Mouse (Mus musculus): ENCODE measurements around the gene Dync1i1. TPM values are rescaled to one million over a fixed set of nuclear protein-coding genes. Genes with fewer than 3 reads are reported as not detected.

Dync1i1 gene
- polyA plus RNA-seq, 1 experiment from 2014 or later, result 46.2 TPM

GRCm38 (mm10) chr6:5991243-5991642 lies 265.8 kb downstream of the Dync1i1 start:
- Histone ChIP-seq H3K4me2 (no peak overlapping the region), H3K4me1 (peaks cover 13% of the 10 kb centered on the region; the same call in 1 of the 2 replicates), H3K27ac (replicated peaks) (peak overlapping the region; percentile 48; the same call in 1 of the 2 replicates), H3K36me3 (no peaks in the 10 kb centered on the region), H3K4me3 (replicated peaks) (no peak overlapping the region), H3K27me3 (replicated peaks) (no peaks in the 10 kb centered on the region; the same call in 1 of the 2 replicates), H3K9ac (replicated peaks) (no peak overlapping the region), H3K9me3 (replicated peaks) (no peaks in the 10 kb centered on the region)
- no peak for ATAC-seq (ENCODE audit: low FRiP score)
- 61% methylated on average over 6 of the region's 6 CpGs for WGBS

GRCm38 (mm10) chr6:5991817-5992755 lies 266.6 kb downstream of the Dync1i1 start:
- Histone ChIP-seq H3K27ac (replicated peaks) (peak overlapping the region; percentile 48; the same call in 1 of the 2 replicates), H3K4me3 (replicated peaks) (no peak overlapping the region), H3K9ac (replicated peaks) (no peak overlapping the region)

GRCm38 (mm10) chr6:5993056-5993455 lies 267.6 kb downstream of the Dync1i1 start:
- Histone ChIP-seq H3K4me3 (replicated peaks) (no peak overlapping the region), H3K4me2 (no peak overlapping the region), H3K36me3 (no peaks in the 10 kb centered on the region), H3K9me3 (replicated peaks) (no peaks in the 10 kb centered on the region), H3K27me3 (replicated peaks) (no peaks in the 10 kb centered on the region; the same call in 1 of the 2 replicates), H3K9ac (replicated peaks) (no peak overlapping the region), H3K27ac (replicated peaks) (no peak overlapping the region), H3K4me1 (peaks cover 13% of the 10 kb centered on the region; the same call in 1 of the 2 replicates)
- no peak for ATAC-seq (ENCODE audit: low FRiP score)
- 47% methylated on average over 7 of the region's 7 CpGs for WGBS

More at GRCm38 (mm10) chr6:5991817-5992755, 266.6 kb downstream of the Dync1i1 start:
- WGBS, result 44% methylated on average over 25 of the region's 25 CpGs
- H3K4me2 ChIP-seq, result peak overlapping the region; percentile 41
- H3K9me3 ChIP-seq (replicated peaks), result no peaks in the 10 kb centered on the region
- peak; percentile 76 for ATAC-seq (ENCODE audit: low FRiP score)
- peaks cover 13% of the 10 kb centered on the region; the same call in 1 of the 2 replicates for H3K4me1 ChIP-seq
- no peaks in the 10 kb centered on the region; the same call in 1 of the 2 replicates for H3K27me3 ChIP-seq (replicated peaks)
- no peaks in the 10 kb centered on the region for H3K36me3 ChIP-seq

GRCm38 (mm10) chr6:5997535-5997934 lies 272.1 kb downstream of the Dync1i1 start:
- Histone ChIP-seq H3K27me3 (replicated peaks) (no peaks in the 10 kb centered on the region; the same call in 1 of the 2 replicates), H3K9me3 (replicated peaks) (no peaks in the 10 kb centered on the region), H3K4me2 (no peak overlapping the region), H3K36me3 (no peaks in the 10 kb centered on the region), H3K9ac (replicated peaks) (no peak overlapping the region), H3K4me3 (replicated peaks) (no peak overlapping the region), H3K4me1 (peaks cover 4% of the 10 kb centered on the region; the same call in 1 of the 2 replicates), H3K27ac (replicated peaks) (no peak overlapping the region)
- ATAC-seq (ENCODE audit: low FRiP score), result no peak
- 42% methylated on average over 6 of the region's 6 CpGs for WGBS

- H3K4me1 ChIP-seq, result peaks cover 6% of the 10 kb centered on the region; the same call in 1 of the 2 replicates
- H3K9ac ChIP-seq (replicated peaks), result no peak overlapping the region
- no peak overlapping the region for H3K27ac ChIP-seq (replicated peaks)
- H3K4me3 ChIP-seq (replicated peaks), result no peak overlapping the region
- H3K36me3 ChIP-seq, result no peaks in the 10 kb centered on the region
- H3K4me2 ChIP-seq, result no peak overlapping the region
- no peaks in the 10 kb centered on the region for H3K9me3 ChIP-seq (replicated peaks)
- no peak for ATAC-seq (ENCODE audit: low FRiP score)
- WGBS, result 77% methylated on average over 3 of the region's 3 CpGs
- H3K27me3 ChIP-seq (replicated peaks), result no peaks in the 10 kb centered on the region
Observed at GRCm38 (mm10) chr6:6002061-6002460, 276.6 kb downstream of the Dync1i1 start.

GRCm38 (mm10) chr6:6004756-6005485 lies 279.5 kb downstream of the Dync1i1 start:
- Histone ChIP-seq H3K4me2 (no peak overlapping the region), H3K27ac (replicated peaks) (no peak overlapping the region), H3K9ac (replicated peaks) (no peak overlapping the region), H3K36me3 (no peaks in the 10 kb centered on the region), H3K4me1 (peaks cover 6% of the 10 kb centered on the region; the same call in 1 of the 2 replicates), H3K27me3 (replicated peaks) (no peaks in the 10 kb centered on the region), H3K9me3 (replicated peaks) (no peaks in the 10 kb centered on the region), H3K4me3 (replicated peaks) (no peak overlapping the region)
- ATAC-seq (ENCODE audit: low FRiP score), result no peak
- WGBS, result 67% methylated on average over 12 of the region's 12 CpGs

GRCm38 (mm10) chr6:6005762-6006431 lies 280.5 kb downstream of the Dync1i1 start:
- H3K27ac ChIP-seq (replicated peaks), result no peak overlapping the region
- 2% methylated on average over 42 of the region's 42 CpGs for WGBS
- no peaks in the 10 kb centered on the region for H3K9me3 ChIP-seq (replicated peaks)
- peak overlapping the region; percentile 48 for H3K9ac ChIP-seq (replicated peaks)
- ATAC-seq (ENCODE audit: low FRiP score), result peak; percentile 97
- H3K36me3 ChIP-seq, result no peaks in the 10 kb centered on the region
- H3K27me3 ChIP-seq (replicated peaks), result no peaks in the 10 kb centered on the region
- H3K4me2 ChIP-seq, result peak overlapping the region; percentile 94
- peak overlapping the region; percentile 57 for H3K4me3 ChIP-seq (replicated peaks)
- H3K4me1 ChIP-seq, result peaks cover 6% of the 10 kb centered on the region; the same call in 1 of the 2 replicates

GRCm38 (mm10) chr6:6011364-6011763 lies 285.9 kb downstream of the Dync1i1 start:
- H3K4me2 ChIP-seq, result no peak overlapping the region
- H3K9me3 ChIP-seq (replicated peaks), result no peaks in the 10 kb centered on the region
- H3K36me3 ChIP-seq, result no peaks in the 10 kb centered on the region
- ATAC-seq (ENCODE audit: low FRiP score), result no peak
- H3K4me1 ChIP-seq, result peaks cover 1% of the 10 kb centered on the region; the same call in 1 of the 2 replicates
- H3K27me3 ChIP-seq (replicated peaks), result no peaks in the 10 kb centered on the region
- no peak overlapping the region for H3K9ac ChIP-seq (replicated peaks)
- 76% methylated on average over 2 of the region's 2 CpGs for WGBS
- no peak overlapping the region for H3K27ac ChIP-seq (replicated peaks)
- H3K4me3 ChIP-seq (replicated peaks), result no peak overlapping the region

GRCm38 (mm10) chr6:6015616-6016015 lies 290.2 kb downstream of the Dync1i1 start:
- Histone ChIP-seq H3K27me3 (replicated peaks) (no peaks in the 10 kb centered on the region), H3K36me3 (no peaks in the 10 kb centered on the region), H3K4me1 (no peaks in the 10 kb centered on the region), H3K4me3 (replicated peaks) (peak overlapping the region; percentile 15), H3K4me2 (peak overlapping the region; percentile 36), H3K9me3 (replicated peaks) (no peaks in the 10 kb centered on the region), H3K27ac (replicated peaks) (no peak overlapping the region), H3K9ac (replicated peaks) (no peak overlapping the region)
- WGBS, result 51% methylated on average over 15 of the region's 15 CpGs
- no peak for ATAC-seq (ENCODE audit: low FRiP score)

- Histone ChIP-seq H3K9me3 (replicated peaks) (no peaks in the 10 kb centered on the region), H3K27me3 (replicated peaks) (no peaks in the 10 kb centered on the region), H3K4me3 (replicated peaks) (no peak overlapping the region), H3K4me1 (no peaks in the 10 kb centered on the region), H3K27ac (replicated peaks) (no peak overlapping the region), H3K4me2 (no peak overlapping the region), H3K36me3 (no peaks in the 10 kb centered on the region), H3K9ac (replicated peaks) (no peak overlapping the region)
- 76% methylated on average over 9 of the region's 9 CpGs for WGBS
- ATAC-seq (ENCODE audit: low FRiP score), result no peak
Observed at GRCm38 (mm10) chr6:6016931-6017330, 291.5 kb downstream of the Dync1i1 start.

GRCm38 (mm10) chr6:6023976-6024375 lies 298.5 kb downstream of the Dync1i1 start:
- Histone ChIP-seq H3K4me3 (replicated peaks) (no peak overlapping the region), H3K9me3 (replicated peaks) (no peaks in the 10 kb centered on the region), H3K9ac (replicated peaks) (no peak overlapping the region), H3K4me2 (no peak overlapping the region), H3K27ac (replicated peaks) (no peak overlapping the region), H3K4me1 (no peaks in the 10 kb centered on the region), H3K36me3 (no peaks in the 10 kb centered on the region), H3K27me3 (replicated peaks) (no peaks in the 10 kb centered on the region)
- WGBS, result 33% methylated on average over 6 of the region's 6 CpGs
- ATAC-seq (ENCODE audit: low FRiP score), result no peak

Measured in neural tube, embryonic 15.5 days (tissue).